ENCODE assay signal across 9 mouse cellular contexts in the genomic region with DNA sequence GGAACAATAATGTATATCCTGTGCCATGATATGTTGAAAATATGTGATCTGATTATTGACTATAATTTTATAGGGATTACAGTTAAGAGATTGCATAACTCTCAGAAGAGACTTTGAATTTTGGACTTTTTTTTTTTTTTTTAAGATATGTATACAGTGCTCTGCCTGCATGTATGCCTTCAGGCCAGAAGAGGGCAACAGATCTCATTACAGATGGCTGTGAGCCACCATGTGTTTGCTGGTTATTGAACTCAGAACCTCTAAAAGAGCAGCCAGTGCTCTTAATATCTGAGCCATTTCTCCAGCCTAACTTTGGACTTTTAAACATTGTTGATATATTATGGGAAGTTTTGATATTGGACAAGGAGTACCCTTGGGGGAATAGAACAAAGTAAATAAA. TPM values are rescaled to one million over a fixed set of nuclear protein-coding genes. Genes with fewer than 3 reads are reported as not detected.
DNase-seq lines count a peak whose midpoint lies in the region; ATAC-seq and TF ChIP-seq lines count a peak whose summit lies in the region.
"Had no signal": no experiment of that assay in that cellular context is flagged by ENCODE, and none has a peak within 500 bp of the region (broad histone marks: within the 10 kb centered on the region; RNA-seq: fewer than 3 reads in every experiment).

No protein-coding gene starts in this region.

- no peak overlapping the region for H3K9ac ChIP-seq in CH12.LX (ENCODE audit: insufficient read depth, low read depth)
- no peak overlapping the region for H3K9ac ChIP-seq in stomach, postnatal 0 days (ENCODE audit: low read length)
- H3K9ac ChIP-seq: embryonic facial prominence, embryonic 15.5 days; limb, embryonic 13.5 days had no signal

- peaks cover 3% of the 10 kb centered on the region for H3K9me3 ChIP-seq in CH12.LX (replicated peaks; ENCODE audit: low read length)
- no peaks in the 10 kb centered on the region for H3K9me3 ChIP-seq in stomach, postnatal 0 days (ENCODE audit: control insufficient read depth, low read length)
- H3K9me3 ChIP-seq: embryonic facial prominence, embryonic 15.5 days; limb, embryonic 13.5 days had no signal

- peak; percentile 10 for DNase-seq in layer of hippocampus, adult 11-12 months (ENCODE audit: low spot score)
- no peak for DNase-seq in layer of hippocampus, postnatal 36 days
- DNase-seq in CH12.LX (ENCODE audit: extremely low read depth) = peak; percentile 42
- DNase-seq in ZHBTc4 (ENCODE audit: low read depth, low spot score) = peak; percentile 45
- peak; percentile 40 to 49 for DNase-seq in kidney, postnatal 25 days
- DNase-seq in stomach, postnatal 0 days (ENCODE audit: low spot score) = no peak
- no peak for DNase-seq in right cerebral cortex, postnatal 25 days

- TF ChIP-seq POLR2A in CH12.LX (IDR thresholded peaks at IDR 0.05; ENCODE audit: low read depth, low read length) = no peak

- H3K4me3 ChIP-seq in CH12.LX (replicated peaks in 1 of 3; ENCODE audit: low read depth in 2 of 3, low read length in 2 of 3, poor library complexity in 1 of 3) = no peak overlapping the region
- no peak overlapping the region for H3K4me3 ChIP-seq in stomach, postnatal 0 days (ENCODE audit: low read depth, low read length)
- H3K4me3 ChIP-seq: embryonic facial prominence, embryonic 15.5 days; limb, embryonic 13.5 days had no signal

- no peaks in the 10 kb centered on the region for H3K27me3 ChIP-seq in CH12.LX (replicated peaks)
- H3K27me3 ChIP-seq in stomach, postnatal 0 days (ENCODE audit: control insufficient read depth, insufficient read depth, low read length) = no peaks in the 10 kb centered on the region
- H3K27me3 ChIP-seq: embryonic facial prominence, embryonic 15.5 days; limb, embryonic 13.5 days had no signal

- in situ Hi-C loops in CH12.LX (cut with MboI; ENCODE audit: low pct_ligation_motif_present, low pct_unique_long_range_greater_than_20kb, low sequenced_read_pairs) = loop anchor here (5.0 to 25.0 kb wide), 2 partner anchors 91 to 226 kb away; no protein-coding TSS in a partner anchor

- TF ChIP-seq CTCF in CH12.LX (conservative IDR thresholded peaks at IDR 0.05 in 1 of 2, IDR thresholded peaks at IDR 0.05 in 1 of 2; ENCODE audit: low read depth in 2 of 2, low read length in 2 of 2) = peak in 1 of 2 experiments; percentile 80; a peak in 3 of 4 replicates
- peak; percentile 76 for TF ChIP-seq CTCF in stomach, postnatal 0 days (IDR thresholded peaks at IDR 0.05; ENCODE audit: low read depth)

- peak; percentile 60 for TF ChIP-seq RAD21 in CH12.LX (IDR thresholded peaks at IDR 0.05; ENCODE audit: low read depth, low read length)

- TF ChIP-seq EP300 in CH12.LX (IDR thresholded peaks at IDR 0.05; ENCODE audit: low read length) = no peak
- no peak for TF ChIP-seq EP300 in stomach, postnatal 0 days (optimal IDR thresholded peaks at IDR 0.05)

- H3K4me2 ChIP-seq in CH12.LX (ENCODE audit: insufficient read depth, low read depth, poor library complexity, severe bottlenecking) = no peak overlapping the region
- H3K4me2 ChIP-seq in stomach, postnatal 0 days (replicated peaks; ENCODE audit: low read depth) = no peak overlapping the region
- H3K4me2 ChIP-seq: embryonic facial prominence, embryonic 15.5 days; limb, embryonic 13.5 days had no signal

- H3K36me3 ChIP-seq in CH12.LX (replicated peaks in 1 of 2; ENCODE audit: control insufficient read depth in 1 of 2, insufficient read depth in 1 of 2, low read length in 1 of 2) = peaks cover 7 to 28% of the 10 kb centered on the region in 2 experiments
- H3K36me3 ChIP-seq in stomach, postnatal 0 days (ENCODE audit: control insufficient read depth, insufficient read depth, low read length) = peaks cover 3% of the 10 kb centered on the region

- 0 out of 2 replicates have a peak, but pooled peaks have one; percentile 42 for ATAC-seq in stomach, postnatal 0 days (ENCODE audit: low FRiP score, low TSS enrichment)

- no peaks in the 10 kb centered on the region for H3K4me1 ChIP-seq in CH12.LX (ENCODE audit: control insufficient read depth in 1 of 2, insufficient read depth in 2 of 2)
- H3K4me1 ChIP-seq in stomach, postnatal 0 days (replicated peaks; ENCODE audit: control insufficient read depth, insufficient read depth) = no peaks in the 10 kb centered on the region
- H3K4me1 ChIP-seq: embryonic facial prominence, embryonic 15.5 days; limb, embryonic 13.5 days had no signal

- H3K79me2 ChIP-seq in CH12.LX (replicated peaks; ENCODE audit: control insufficient read depth, extremely low read depth, insufficient read depth, poor library complexity, severe bottlenecking) = no peaks in the 10 kb centered on the region

- H3K27ac ChIP-seq in CH12.LX (ENCODE audit: insufficient read depth, low read depth) = no peak overlapping the region
- H3K27ac ChIP-seq in stomach, postnatal 0 days (replicated peaks) = no peak overlapping the region
- H3K27ac ChIP-seq: embryonic facial prominence, embryonic 15.5 days; limb, embryonic 13.5 days had no signal

- dilution Hi-C loops in CH12.LX (cut with MboI; ENCODE audit: extremely low pct_ligation_motif_present, extremely low pct_unique_long_range_greater_than_20kb, low sequenced_read_pairs) = no loop called here

TF ChIP-seq in CH12.LX, 34 proteins besides CTCF, POLR2A, EP300 and RAD21:
- TF ChIP-seq MYC (IDR thresholded peaks at IDR 0.05; ENCODE audit: low read depth, low read length) = peak; percentile 82
- TF ChIP-seq ZNF384 (IDR thresholded peaks at IDR 0.05; ENCODE audit: low read depth, low read length) = peak; percentile 96
- peak; percentile 8; the same call in 1 of the 2 replicates for TF ChIP-seq ZC3H11A (IDR thresholded peaks at IDR 0.05; ENCODE audit: low read depth, low read length)
- TF ChIP-seq MXI1 (IDR thresholded peaks at IDR 0.05; ENCODE audit: low read depth, low read length) = no peak
- peak; percentile 65 for TF ChIP-seq SMC3 (IDR thresholded peaks at IDR 0.05; ENCODE audit: low read depth, low read length)
TF ChIP-seq in CH12.LX: peak in this region for 4.

RNA-seq across cellular contexts. Expression of a gene that starts 12.1 kb away (rescaled TPM):
- total RNA-seq in layer of hippocampus, postnatal 36 days (2021) = 100 to 1,000 TPM; 129 to 139 TPM
- total RNA-seq in CH12.LX (2012; rRNA removed) = 79.8 and 85.9 TPM in 2 replicates
- 163 and 197 TPM in 2 replicates for total RNA-seq in CH12.LX (2014; rRNA removed)
- 92.5 and 99.2 TPM in 2 replicates for polyA plus RNA-seq in CH12.LX (2012; ENCODE audit: insufficient read length, low read depth)
- 75.9 and 78.0 TPM in 2 replicates for polyA plus RNA-seq in stomach, postnatal 0 days (2015; fragmentation: Nextera tagmentation; extraction: Ambion mirVana)

RNA-seq across cellular contexts. Expression of a gene that starts 12.3 kb away (rescaled TPM):
- total RNA-seq in layer of hippocampus, postnatal 36 days (2021) = 10 to 100 TPM; 26.6 to 33.2 TPM
- 97.2 and 121 TPM in 2 replicates for total RNA-seq in CH12.LX (2012; rRNA removed)
- 238 and 242 TPM in 2 replicates for total RNA-seq in CH12.LX (2014; rRNA removed)
- polyA plus RNA-seq in CH12.LX (2012; ENCODE audit: insufficient read length, low read depth) = 134 and 140 TPM in 2 replicates
- 36.1 and 39.5 TPM in 2 replicates for polyA plus RNA-seq in stomach, postnatal 0 days (2015; fragmentation: Nextera tagmentation; extraction: Ambion mirVana)

Comparison
In these comparisons a context has a peak if more than half of its experiments do, and no peak if none do; other contexts are left out.
1. DNase-seq: peak in layer of hippocampus, adult 11-12 months (single experiment), CH12.LX (single experiment), ZHBTc4 (single experiment) and kidney, postnatal 25 days (2 of 2); none in layer of hippocampus, postnatal 36 days (0 of 2), stomach, postnatal 0 days (single experiment) and right cerebral cortex, postnatal 25 days (single experiment).